Mouse (Mus musculus) CD4-positive, CD25-positive, alpha-beta regulatory T cell, adult 2 months (primary cell): Measurements from ENCODE around the gene Gad1.

Experiments used
- DNase-seq: peaks from one replicate; pipeline ENCODE4 v3.0.0-alpha.2; 2012; ENCODE audit warnings: low read depth, low spot score

The Gad1 gene

DNA sequence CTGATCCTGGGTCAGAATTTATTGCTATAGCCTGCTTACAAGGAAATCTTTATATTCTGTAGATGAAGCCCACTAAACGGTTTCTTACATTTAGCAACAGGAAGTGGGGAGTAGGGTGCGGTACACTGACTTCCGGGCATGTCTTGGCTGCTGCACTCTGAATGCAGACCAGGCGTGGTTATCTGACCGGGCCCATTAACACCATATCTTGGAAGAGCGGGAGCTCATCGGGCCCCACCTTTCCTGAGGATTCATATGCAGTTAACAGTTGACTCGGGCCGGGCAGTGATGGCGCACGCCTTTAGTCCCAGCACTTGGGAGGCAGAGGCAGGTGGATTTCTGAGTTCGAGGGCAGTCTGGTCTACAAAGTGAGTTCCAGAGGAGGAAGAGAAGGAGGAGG, 75.5 kb downstream of the Gad1 start:
- no peak for DNase-seq

GRCm38 (mm10) chr2:70629339-70629761, 76.5 kb downstream of the Gad1 start:
- DNase-seq: no peak

DNA sequence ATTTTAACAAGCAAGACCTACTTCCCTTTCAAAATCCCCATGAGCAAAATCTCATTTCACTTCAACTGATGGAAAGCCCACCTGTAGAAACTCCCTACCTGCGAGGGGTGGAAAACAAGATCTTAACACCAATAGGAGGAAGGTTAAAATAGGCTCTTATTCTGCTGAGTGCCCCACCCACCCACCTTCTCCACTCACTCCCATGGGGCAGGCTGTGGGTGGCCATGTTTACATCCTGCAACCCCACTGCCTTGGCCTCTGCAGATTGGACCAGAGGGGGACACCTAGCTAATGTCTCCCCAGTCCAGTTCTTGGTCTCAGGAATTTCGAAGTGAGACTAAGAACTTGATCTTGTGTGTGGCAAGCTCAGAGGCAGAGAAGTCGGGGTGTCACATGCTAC, 77.0 kb downstream of the Gad1 start:
- DNase-seq: no peak

- DNase-seq: no peak
Observed at GRCm38 (mm10) chr2:70631321-70631720, 78.4 kb downstream of the Gad1 start.

DNA sequence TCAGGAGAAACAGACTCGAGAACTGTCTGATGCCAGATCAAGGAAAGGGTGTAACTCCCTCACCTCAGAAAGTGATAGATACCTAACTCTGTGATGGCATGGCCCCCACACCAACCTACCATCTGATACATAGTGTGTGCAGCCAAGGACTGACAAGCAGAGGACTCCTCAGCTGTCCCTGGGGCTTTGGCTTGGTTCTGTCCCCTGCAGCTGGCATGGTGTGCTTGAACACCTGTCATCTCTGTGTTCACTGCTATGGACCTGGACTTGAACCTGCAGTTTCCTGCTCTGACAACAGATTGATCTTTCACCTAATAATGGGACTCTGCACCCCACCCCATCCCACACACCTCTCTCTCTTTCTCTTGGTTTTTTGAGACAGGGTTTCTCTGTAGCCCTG, 79.5 kb downstream of the Gad1 start:
- DNase-seq: no peak

- no peak for DNase-seq
Observed at GRCm38 (mm10) chr2:70634028-70634690, 81.3 kb downstream of the Gad1 start.

DNA sequence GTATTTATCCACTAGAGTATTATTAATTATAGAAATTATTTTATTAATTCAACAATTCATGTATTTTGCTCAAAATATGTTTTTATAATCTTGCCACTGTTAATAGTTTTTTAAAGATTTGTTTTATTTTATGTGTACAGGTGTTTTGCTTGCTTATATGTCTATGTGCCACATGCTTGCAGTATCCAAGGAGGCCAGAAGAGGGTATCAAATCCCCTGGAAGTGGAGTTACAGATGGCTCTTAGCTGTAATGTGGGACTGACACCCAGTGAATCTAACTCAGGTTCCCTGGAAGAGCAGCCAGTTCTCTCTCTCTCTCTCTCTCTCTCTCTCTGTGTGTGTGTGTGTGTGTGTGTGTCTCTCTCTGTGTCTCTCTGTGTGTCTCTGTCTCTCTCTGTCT, 88.1 kb downstream of the Gad1 start:
- no peak for DNase-seq

- no peak for DNase-seq
Observed at GRCm38 (mm10) chr2:70642971-70643565, 90.2 kb downstream of the Gad1 start.

GRCm38 (mm10) chr2:70645266-70645780, 92.5 kb downstream of the Gad1 start:
- no peak for DNase-seq

GRCm38 (mm10) chr2:70647681-70648080, 94.8 kb downstream of the Gad1 start:
- DNase-seq: no peak

- DNase-seq: no peak
Observed at GRCm38 (mm10) chr2:70648271-70648670, 95.4 kb downstream of the Gad1 start.

- no peak for DNase-seq
Observed at GRCm38 (mm10) chr2:70649471-70649870, 96.6 kb downstream of the Gad1 start.
